Mouse (Mus musculus) liver, postnatal 0 days (tissue): ENCODE measurements around the gene Ebf4. TPM values are rescaled to one million over a fixed set of nuclear protein-coding genes. Genes with fewer than 3 reads are reported as not detected.
A peak's percentile ranks its signal among the peaks of the same experiment; 100 is the strongest.

Source experiments
- ATAC-seq: fragments of 200-750 bp; cut with Nextera tagmentation; 2 replicates; pipeline ENCODE4 v1.8.0; 2017; ENCODE audit warnings: mild to moderate bottlenecking, moderate library complexity
- DNase-seq: peaks from one replicate; pipeline ENCODE4 v3.0.0-alpha.2; 2016
- H3K27ac ChIP-seq: fragments of 300-500 bp; sonication (generic); 2 replicates; pipeline ENCODE4 v1.5.1; 2014; ENCODE audit warnings: antibody characterized with exemption, moderate library complexity, mild to moderate bottlenecking, low read depth
- H3K27me3 ChIP-seq: fragments of 300-500 bp; sonication (generic); 2 replicates; pipeline ENCODE4 v1.6.1; 2014; ENCODE audit warnings: low read length, control low read depth, mixed read lengths; ENCODE audit not compliant: insufficient read depth
- H3K36me3 ChIP-seq: fragments of 300-500 bp; sonication (generic); replicated peaks from 2 replicates; pipeline ENCODE4 v1.6.1; 2014; ENCODE audit warnings: mild to moderate bottlenecking, control low read depth, low read length, moderate library complexity, mixed read lengths; ENCODE audit not compliant: insufficient read depth
- H3K4me1 ChIP-seq: fragments of 300-500 bp; sonication (generic); 2 replicates; pipeline ENCODE4 v1.6.1; 2014; ENCODE audit warnings: antibody characterized with exemption, mild to moderate bottlenecking, control low read depth; ENCODE audit not compliant: insufficient read depth
- H3K4me2 ChIP-seq: fragments of 300-500 bp; sonication (generic); 2 replicates; pipeline ENCODE4 v1.6.1; 2014; ENCODE audit warnings: low read depth, mild to moderate bottlenecking, low read length, moderate library complexity, mixed read lengths
- H3K4me3 ChIP-seq: fragments of 300-500 bp; sonication (generic); 2 replicates; pipeline ENCODE4 v1.5.1; 2014; ENCODE audit warnings: low read depth, low read length
- H3K9ac ChIP-seq: fragments of 300-500 bp; sonication (generic); replicated peaks from 2 replicates; pipeline ENCODE4 v1.6.1; 2014; ENCODE audit warnings: mild to moderate bottlenecking, moderate library complexity
- H3K9me3 ChIP-seq: fragments of 300-500 bp; sonication (generic); 2 replicates; pipeline ENCODE4 v1.6.1; 2016; ENCODE audit warnings: mild to moderate bottlenecking, control low read depth, low read length, mixed read lengths
- CTCF ChIP-seq: sonication (generic); IDR thresholded peaks from 2 replicates; pipeline ENCODE4 v1.5.1; 2016; ENCODE audit warnings: antibody characterized with exemption, low read depth
- EP300 ChIP-seq: IDR thresholded peaks from 2 replicates; pipeline ENCODE4 v1.6.1; 2016; ENCODE audit warnings: antibody characterized with exemption, low read depth, mild to moderate bottlenecking
- WGBS: fragments of 180-500 bp; shearing (Covaris S2); extraction: QIAGEN DNeasy Blood & Tissue Kit; methylation state at CpG from one replicate; pipeline ENCODE4 v1.1.7; 2014; ENCODE audit not compliant: insufficient replicate concordance; 5-methylcytosine and 5-hydroxymethylcytosine counted together
- polyA plus RNA-seq: library from polyadenylated mRNA; unstranded; fragments of >200 nt; fragmentation: Nextera tagmentation; extraction: Ambion mirVana; gene quantifications from 2 replicates; pipeline ENCODE4 v1.2.1, GENCODE M21; 2015

The Ebf4 gene
- polyA plus RNA-seq, 1 experiment from 2014 or later = 0.11 TPM

DNA sequence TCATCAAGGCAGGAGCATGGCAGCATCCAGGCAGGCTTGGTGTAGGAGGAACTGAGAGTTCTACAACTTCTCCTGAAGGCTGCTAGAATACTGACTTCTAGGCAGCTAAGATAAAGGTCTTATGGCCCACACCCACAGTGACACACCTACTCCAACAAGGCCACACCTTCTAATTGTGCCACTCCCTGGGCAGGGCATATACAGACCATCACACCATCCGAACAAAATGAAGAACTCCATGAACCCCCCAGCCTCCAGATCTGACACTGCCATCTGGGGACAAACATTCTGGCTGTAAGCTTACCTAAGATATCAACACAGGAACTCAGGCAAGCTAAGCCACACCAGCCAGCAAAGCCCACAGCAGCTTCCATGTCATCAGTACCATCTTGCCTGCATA is 29.4 kb upstream of the Ebf4 start:
- H3K4me2 ChIP-seq = peak overlapping the region; percentile 46
- no peaks in the 10 kb centered on the region for H3K9me3 ChIP-seq
- peak; percentile 32 for DNase-seq
- peak overlapping the region; percentile 55; the same call in 1 of the 2 replicates for H3K27ac ChIP-seq
- TF ChIP-seq EP300 (peak; percentile 57), CTCF (no peak)
- ATAC-seq = peak; percentile 84
- H3K4me1 ChIP-seq = peaks cover 12% of the 10 kb centered on the region
- 67% methylated on average over 1 of the region's 1 CpGs for WGBS
- no peaks in the 10 kb centered on the region for H3K36me3 ChIP-seq
- no peaks in the 10 kb centered on the region for H3K27me3 ChIP-seq
- 0 out of 2 replicates have a peak overlapping the region, but pooled peaks have one; percentile 26 for H3K9ac ChIP-seq
- peak overlapping the region; percentile 39 for H3K4me3 ChIP-seq

DNA sequence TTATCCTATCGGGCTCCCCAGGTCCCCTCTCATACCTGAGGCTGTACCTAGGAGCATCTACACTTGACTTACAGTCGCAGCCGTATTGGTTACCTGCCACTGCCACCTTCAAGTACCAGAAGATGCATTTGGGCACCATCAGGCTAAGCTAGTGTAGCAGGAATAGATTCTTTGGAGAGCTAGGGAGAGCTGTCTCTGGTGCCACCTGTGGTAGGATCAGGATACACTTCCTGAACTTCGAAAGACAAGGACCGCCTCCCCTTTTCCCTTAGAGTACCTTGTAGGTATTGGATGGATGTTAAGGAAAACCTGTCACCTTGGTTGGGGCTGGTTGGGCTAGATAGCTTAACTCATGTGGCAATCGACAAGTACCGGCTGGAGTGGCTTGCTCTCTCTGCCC is 26.9 kb upstream of the Ebf4 start:
- Histone ChIP-seq H3K9ac (no peak overlapping the region), H3K36me3 (no peaks in the 10 kb centered on the region), H3K9me3 (no peaks in the 10 kb centered on the region), H3K4me3 (no peak overlapping the region), H3K4me1 (peaks cover 6% of the 10 kb centered on the region; the same call in 1 of the 2 replicates), H3K27me3 (no peaks in the 10 kb centered on the region), H3K27ac (no peak overlapping the region), H3K4me2 (no peak overlapping the region)
- 74% methylated on average over 7 of the region's 7 CpGs for WGBS
- TF ChIP-seq EP300 (no peak), CTCF (peak; percentile 4; the same call in 1 of the 2 replicates)
- DNase-seq (no peak), ATAC-seq (no peak)

DNA sequence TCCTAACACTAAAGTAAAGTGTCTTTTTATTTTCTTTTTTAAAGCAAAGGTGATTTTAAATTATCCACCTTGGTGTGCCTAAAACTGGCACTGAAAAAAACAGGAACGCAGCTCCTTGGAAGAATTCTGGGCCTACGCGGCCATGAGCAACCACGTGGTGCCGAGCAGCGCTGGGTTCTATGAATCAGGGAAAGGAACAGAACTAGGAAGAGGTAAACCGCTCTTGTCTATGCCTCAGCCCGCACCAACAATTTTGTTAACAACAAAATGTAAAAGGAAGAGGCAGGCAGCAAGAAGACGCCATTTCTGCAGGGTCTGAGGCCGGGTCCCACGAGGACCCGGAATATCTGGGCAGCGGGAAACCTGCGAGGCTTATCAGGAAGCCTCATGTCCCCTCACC is 21.2 kb upstream of the Ebf4 start:
- Histone ChIP-seq H3K4me2 (peak overlapping the region; percentile 95), H3K9me3 (no peaks in the 10 kb centered on the region), H3K27me3 (no peaks in the 10 kb centered on the region), H3K36me3 (peaks cover 32% of the 10 kb centered on the region), H3K9ac (peak overlapping the region; percentile 88), H3K4me1 (peaks cover 26% of the 10 kb centered on the region), H3K4me3 (peak overlapping the region; percentile 91), H3K27ac (peak overlapping the region; percentile 77)
- 2% methylated on average over 14 of the region's 14 CpGs for WGBS
- no peak for DNase-seq
- no peak for TF ChIP-seq CTCF
- TF ChIP-seq EP300 = no peak
- ATAC-seq = peak; percentile 14

DNA sequence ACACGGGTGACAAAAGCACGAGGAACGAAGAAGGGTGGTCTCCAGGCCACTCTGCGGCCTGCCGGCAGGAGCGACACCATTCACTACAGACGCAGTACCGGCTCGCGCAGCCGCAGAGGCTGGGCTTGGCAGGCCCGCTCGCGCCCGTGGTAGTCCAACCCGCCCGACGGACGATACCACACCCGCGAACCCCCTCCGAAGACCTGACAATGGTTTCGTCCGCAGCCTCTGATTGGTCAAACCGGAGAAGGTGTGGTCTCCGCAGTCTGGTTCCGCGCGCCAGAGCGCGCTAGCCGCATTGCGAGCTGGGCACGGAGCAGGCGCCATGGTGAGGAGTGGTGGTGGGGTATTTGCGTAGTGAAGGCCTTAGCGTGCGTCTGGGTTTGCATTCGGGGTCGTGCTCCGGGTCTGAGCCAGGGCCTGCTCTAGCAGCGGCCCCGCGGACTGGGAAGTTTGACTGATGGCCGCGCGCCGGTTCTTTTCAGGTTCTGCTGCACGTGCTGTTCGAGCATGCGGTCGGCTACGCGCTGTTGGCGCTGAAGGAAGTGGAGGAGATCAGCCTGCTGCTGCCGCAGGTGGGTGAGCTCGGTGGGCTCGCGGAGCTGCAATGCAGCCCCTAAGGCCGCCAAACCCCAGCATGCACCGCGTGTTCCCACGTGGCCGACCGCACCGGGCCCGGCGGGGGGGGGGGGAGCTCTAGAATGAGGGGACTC is 20.7 kb upstream of the Ebf4 start, which contains the start of gene Nop56:
Gene Nop56 (plus strand): TSS at position 282 of the 713 bp plus-strand sequence.
- TF ChIP-seq CTCF (peak; percentile 7; the same call in 1 of the 2 replicates), EP300 (peak; percentile 80)
- H3K4me3 ChIP-seq = peak within 1 kb of the TSS; percentile 91
- H3K27me3 ChIP-seq = no peaks in the 10 kb centered on the region
- WGBS = under 1% methylated on average over 68 of the region's 68 CpGs
- peak within 1 kb of the TSS; percentile 88 for H3K9ac ChIP-seq
- H3K4me2 ChIP-seq = peak within 1 kb of the TSS; percentile 95
- H3K9me3 ChIP-seq = no peaks in the 10 kb centered on the region
- peaks cover 26% of the 10 kb centered on the region for H3K4me1 ChIP-seq
- H3K36me3 ChIP-seq = peaks cover 33% of the 10 kb centered on the region
- peak within 1 kb of the TSS; percentile 81 for H3K27ac ChIP-seq
- peak; percentile 100 for DNase-seq
- peak; percentile 96 for ATAC-seq

GRCm38 (mm10) chr2:130274862-130275261 is 20.1 kb upstream of the Ebf4 start:
- Histone ChIP-seq H3K27ac (peak overlapping the region; percentile 81; the same call in 1 of the 2 replicates), H3K4me2 (peak overlapping the region; percentile 95), H3K27me3 (no peaks in the 10 kb centered on the region), H3K9me3 (no peaks in the 10 kb centered on the region), H3K4me1 (peaks cover 26% of the 10 kb centered on the region), H3K9ac (peak overlapping the region; percentile 88), H3K4me3 (peak overlapping the region; percentile 91), H3K36me3 (peaks cover 39% of the 10 kb centered on the region)
- DNase-seq (no peak), ATAC-seq (no peak)
- under 1% methylated on average over 10 of the region's 10 CpGs for WGBS
- TF ChIP-seq EP300 (no peak), CTCF (no peak)

DNA sequence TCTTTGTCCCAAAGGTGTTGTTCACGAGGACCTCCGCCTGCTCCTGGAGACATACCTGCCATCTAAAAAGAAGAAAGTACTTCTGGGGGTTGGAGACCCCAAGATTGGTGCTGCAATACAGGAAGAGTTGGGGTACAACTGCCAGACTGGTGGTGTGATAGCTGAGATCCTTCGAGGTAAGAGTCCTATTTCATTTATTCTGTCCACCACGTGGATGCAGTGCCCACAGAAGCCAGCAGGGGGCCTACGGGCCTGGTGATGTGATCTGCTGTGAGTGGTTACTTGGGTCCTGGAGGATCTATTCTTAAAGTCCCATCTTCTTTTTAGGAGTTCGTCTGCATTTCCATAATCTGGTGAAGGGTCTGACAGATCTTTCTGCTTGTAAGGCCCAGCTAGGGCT is 19.3 kb upstream of the Ebf4 start:
- Histone ChIP-seq H3K36me3 (peaks cover 45% of the 10 kb centered on the region), H3K27ac (no peak overlapping the region), H3K4me1 (peaks cover 26% of the 10 kb centered on the region), H3K4me3 (peak overlapping the region; percentile 91), H3K9ac (no peak overlapping the region), H3K4me2 (peak overlapping the region; percentile 95), H3K9me3 (no peaks in the 10 kb centered on the region), H3K27me3 (no peaks in the 10 kb centered on the region)
- TF ChIP-seq CTCF (peak; percentile 90), EP300 (no peak)
- DNase-seq (peak; percentile 87), ATAC-seq (no peak)
- 37% methylated on average over 6 of the region's 6 CpGs for WGBS
